7 mouse cellular contexts compared by ENCODE assay signal in the genomic region with DNA sequence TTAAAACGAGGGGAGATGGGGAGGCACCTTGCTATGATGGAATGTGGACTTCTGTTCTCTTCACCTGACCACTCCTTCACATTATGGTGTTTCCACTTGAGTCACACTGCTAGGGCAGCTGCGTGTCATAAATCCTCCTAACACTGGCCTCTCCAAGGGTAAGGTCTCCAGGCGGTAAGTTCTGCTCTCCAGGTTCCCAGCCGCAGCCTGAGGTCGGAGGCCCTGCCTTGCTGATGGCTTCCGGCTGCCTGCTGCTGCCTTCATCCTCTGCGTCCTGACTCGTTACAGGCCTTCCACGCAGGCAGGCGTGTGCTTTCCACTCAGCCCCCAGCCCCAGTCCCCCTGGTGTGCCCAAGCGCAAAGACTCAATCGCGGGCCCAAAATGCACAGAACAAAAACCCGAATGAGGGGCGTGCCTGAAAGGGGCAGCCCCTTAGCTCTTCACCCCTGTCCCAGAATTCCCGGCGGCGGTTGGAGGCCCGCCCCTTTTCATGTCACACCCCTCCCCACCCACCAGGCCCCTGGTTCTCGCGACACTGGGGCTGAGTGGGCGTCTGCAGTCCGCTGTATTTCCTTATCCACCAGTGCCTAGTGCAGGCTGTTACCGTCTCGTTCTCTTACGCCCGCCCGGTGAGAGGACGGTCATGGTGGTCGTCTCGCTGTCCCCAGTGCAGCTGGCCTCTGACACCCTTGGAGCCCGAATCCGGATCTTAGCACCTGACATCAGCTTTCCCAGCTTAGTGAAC. TPM values are rescaled to one million over a fixed set of nuclear protein-coding genes. Genes with fewer than 3 reads are reported as not detected.
DNase-seq lines count a peak whose midpoint lies in the region; ATAC-seq lines count a peak whose summit lies in the region.

A gene (minus strand): TSS at position 464 of the 746 bp plus-strand sequence.

- H3K36me3 ChIP-seq in embryonic facial prominence, embryonic 12.5 days = peaks cover 29% of the 10 kb centered on the region
- H3K36me3 ChIP-seq in limb, embryonic 11.5 days (ENCODE audit: control insufficient read depth, insufficient read depth, low read length) = peaks cover 13% of the 10 kb centered on the region
- H3K36me3 ChIP-seq in midbrain, embryonic 14.5 days (ENCODE audit: control insufficient read depth, insufficient read depth, low read length) = peaks cover 25% of the 10 kb centered on the region

- DNase-seq in adrenal gland, postnatal 25 days = peak; percentile 90
- peak; percentile 99 for DNase-seq in heart, adult 11 months
- peak; percentile 87 for DNase-seq in kidney, adult 18-20 months
- DNase-seq in limb, embryonic 11.5 days (ENCODE audit: low spot score) = peak; percentile 96
- DNase-seq in midbrain, embryonic 14.5 days = peak; percentile 95
- peak; percentile 87 to 90 for DNase-seq in spleen, adult 18-20 months

- H3K27me3 ChIP-seq in embryonic facial prominence, embryonic 12.5 days = no peaks in the 10 kb centered on the region
- no peaks in the 10 kb centered on the region for H3K27me3 ChIP-seq in limb, embryonic 11.5 days (ENCODE audit: control insufficient read depth, insufficient read depth, low read length)
- H3K27me3 ChIP-seq in midbrain, embryonic 14.5 days (ENCODE audit: control insufficient read depth, insufficient read depth, low read length) = no peaks in the 10 kb centered on the region

- ATAC-seq in embryonic facial prominence, embryonic 12.5 days (ENCODE audit: insufficient number of reproducible peaks, insufficient read depth, low FRiP score, low TSS enrichment) = peak; percentile 96
- peak; percentile 96 for ATAC-seq in limb, embryonic 11.5 days (ENCODE audit: insufficient number of reproducible peaks, low FRiP score, low TSS enrichment, low read depth)
- peak; percentile 96 for ATAC-seq in midbrain, embryonic 14.5 days (ENCODE audit: low FRiP score, low TSS enrichment)

- WGBS in embryonic facial prominence, embryonic 12.5 days = under 1% methylated on average over 33 of the region's 33 CpGs
- WGBS in limb, embryonic 11.5 days = under 1% methylated on average over 33 of the region's 33 CpGs
- WGBS in midbrain, embryonic 14.5 days = under 1% methylated on average over 33 of the region's 33 CpGs

- H3K4me1 ChIP-seq in embryonic facial prominence, embryonic 12.5 days = no peaks in the 10 kb centered on the region
- H3K4me1 ChIP-seq in limb, embryonic 11.5 days (ENCODE audit: control insufficient read depth, insufficient read depth, low read length) = no peaks in the 10 kb centered on the region
- H3K4me1 ChIP-seq in midbrain, embryonic 14.5 days (ENCODE audit: control insufficient read depth, insufficient read depth, low read length) = peaks cover 5% of the 10 kb centered on the region; the same call in 1 of the 2 replicates

- H3K9me3 ChIP-seq in embryonic facial prominence, embryonic 12.5 days = peaks cover 11% of the 10 kb centered on the region
- H3K9me3 ChIP-seq in limb, embryonic 11.5 days (ENCODE audit: control insufficient read depth, low read length) = peaks cover 4% of the 10 kb centered on the region; the same call in 1 of the 2 replicates
- H3K9me3 ChIP-seq in midbrain, embryonic 14.5 days (ENCODE audit: control insufficient read depth, low read length) = peaks cover 11% of the 10 kb centered on the region; the same call in 1 of the 2 replicates

- peak within 1 kb of the TSS; percentile 50 for H3K4me2 ChIP-seq in embryonic facial prominence, embryonic 12.5 days (replicated peaks)
- peak within 1 kb of the TSS; percentile 53 for H3K4me2 ChIP-seq in limb, embryonic 11.5 days (ENCODE audit: low read depth, severe bottlenecking)
- peak within 1 kb of the TSS; percentile 72 for H3K4me2 ChIP-seq in midbrain, embryonic 14.5 days (ENCODE audit: low read length)

- peak within 1 kb of the TSS; percentile 89 for H3K27ac ChIP-seq in embryonic facial prominence, embryonic 12.5 days
- peak within 1 kb of the TSS; percentile 77 for H3K27ac ChIP-seq in limb, embryonic 11.5 days (replicated peaks; ENCODE audit: low read depth, low read length)
- peak within 1 kb of the TSS; percentile 83 for H3K27ac ChIP-seq in midbrain, embryonic 14.5 days (replicated peaks; ENCODE audit: low read depth, low read length)

- peak within 1 kb of the TSS; percentile 68 for H3K4me3 ChIP-seq in embryonic facial prominence, embryonic 12.5 days
- peak within 1 kb of the TSS; percentile 69 for H3K4me3 ChIP-seq in limb, embryonic 11.5 days (ENCODE audit: low read depth, low read length)
- peak within 1 kb of the TSS; percentile 65 for H3K4me3 ChIP-seq in midbrain, embryonic 14.5 days (replicated peaks; ENCODE audit: low read depth, low read length)

- H3K9ac ChIP-seq in embryonic facial prominence, embryonic 12.5 days = peak within 1 kb of the TSS; percentile 71
- H3K9ac ChIP-seq in limb, embryonic 11.5 days (ENCODE audit: low read length) = peak within 1 kb of the TSS; percentile 86
- peak within 1 kb of the TSS; percentile 82 for H3K9ac ChIP-seq in midbrain, embryonic 14.5 days (replicated peaks; ENCODE audit: low read length)

RNA-seq across cellular contexts. Expression of the gene that starts here (rescaled TPM):
- total RNA-seq in adrenal gland, postnatal 25 days (2021) = 11.6 and 12.9 TPM in 2 replicates
- 31.1 and 33.1 TPM in 2 replicates for polyA plus RNA-seq in embryonic facial prominence, embryonic 12.5 days (2016; fragmentation: Nextera tagmentation; extraction: Ambion mirVana)
- polyA plus RNA-seq in limb, embryonic 11.5 days (2014; fragmentation: Nextera tagmentation; extraction: Ambion mirVana) = 34.4 and 37.5 TPM in 2 replicates
- 32.5 and 33.5 TPM in 2 replicates for polyA plus RNA-seq in midbrain, embryonic 14.5 days (2014; fragmentation: Nextera tagmentation; extraction: Ambion mirVana)

Comparison
In these comparisons a context has a peak if more than half of its experiments do, and no peak if none do; other contexts are left out.
1. Peak in every context shown above with its lines: DNase-seq, ATAC-seq, H3K4me3 ChIP-seq and H3K27ac ChIP-seq.